Mouse (Mus musculus) kidney, postnatal 10 days (tissue): Measurements from ENCODE around the gene Rimbp2.
"Not testable (repeated sequence)": the region's sequence is repeated elsewhere in the genome, so short reads cannot be mapped to it uniquely, and the experiment has no call there.

Source experiments
- DNase-seq: peaks from one replicate; pipeline ENCODE4 v3.0.0; 2021; ENCODE audit warnings: mixed read lengths

Rimbp2 gene

GRCm38 (mm10) chr5:128739168-128739837 lies 214.0 kb downstream of the Rimbp2 start:
- no peak for DNase-seq

DNA sequence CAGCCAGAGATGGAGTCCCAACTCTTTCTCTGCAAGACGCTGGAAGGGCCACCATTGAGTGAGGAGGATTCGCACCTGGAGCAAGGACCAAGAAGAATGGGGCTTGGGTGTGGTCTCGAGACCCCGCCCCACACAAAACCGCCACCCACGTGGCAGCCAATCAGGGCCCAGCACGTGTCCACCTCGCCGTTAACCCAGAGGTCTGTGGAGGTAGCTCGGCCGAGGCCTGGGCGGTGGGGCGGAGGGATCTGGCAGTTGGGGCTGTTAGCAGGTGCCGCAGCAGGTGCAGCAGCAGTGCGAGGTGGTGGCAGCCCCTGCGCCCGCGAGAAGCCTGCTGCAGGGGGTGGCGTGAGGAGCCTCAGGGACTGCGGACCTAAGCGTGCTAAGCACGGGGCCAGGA lies 217.4 kb downstream of the Rimbp2 start:
- DNase-seq = no peak

DNA sequence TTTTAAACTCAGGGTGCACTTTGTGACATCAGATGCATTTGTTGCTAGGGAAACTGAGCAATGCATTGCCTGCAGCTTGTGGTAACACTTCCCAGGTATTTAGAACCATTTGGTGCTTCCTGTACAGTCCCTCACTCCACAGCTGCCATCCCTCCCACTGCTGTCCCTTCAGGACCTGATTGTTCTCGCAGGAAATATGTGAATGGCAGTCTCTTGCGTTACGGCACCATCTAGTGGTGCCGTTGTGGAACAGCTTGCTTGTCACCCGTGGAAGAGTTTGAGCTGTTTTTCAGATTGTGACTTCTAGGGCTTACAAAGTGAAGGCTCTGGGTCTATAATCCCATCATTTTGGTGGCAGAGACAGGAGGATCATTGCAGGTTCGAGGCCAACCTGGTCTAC lies 219.3 kb downstream of the Rimbp2 start:
- DNase-seq = peak; percentile 63

- peak; percentile 13 for DNase-seq
Observed at GRCm38 (mm10) chr5:128732416-128733014, 220.8 kb downstream of the Rimbp2 start.

- peak; percentile 51 for DNase-seq
Observed at GRCm38 (mm10) chr5:128730634-128731033, 222.7 kb downstream of the Rimbp2 start.

DNA sequence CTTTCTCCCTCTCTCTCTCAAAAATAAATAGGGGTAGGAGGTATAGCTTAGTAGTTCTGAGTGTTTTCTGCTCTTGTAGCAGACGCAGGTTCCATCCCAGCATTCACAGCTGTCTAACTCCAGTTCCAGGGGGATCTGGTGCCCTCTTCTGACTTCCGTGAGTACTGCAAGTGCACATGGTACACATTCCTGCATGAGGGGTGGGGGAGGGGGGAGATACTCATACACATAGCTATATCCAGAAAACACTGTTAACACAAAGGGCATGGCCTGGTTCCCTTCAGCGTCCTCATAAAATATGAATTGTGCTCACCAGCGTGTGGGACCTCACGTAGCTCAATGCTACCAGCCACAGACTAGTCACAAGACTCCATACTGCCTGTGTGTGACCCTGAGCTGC lies 223.9 kb downstream of the Rimbp2 start:
- DNase-seq = peak; percentile 37

DNA sequence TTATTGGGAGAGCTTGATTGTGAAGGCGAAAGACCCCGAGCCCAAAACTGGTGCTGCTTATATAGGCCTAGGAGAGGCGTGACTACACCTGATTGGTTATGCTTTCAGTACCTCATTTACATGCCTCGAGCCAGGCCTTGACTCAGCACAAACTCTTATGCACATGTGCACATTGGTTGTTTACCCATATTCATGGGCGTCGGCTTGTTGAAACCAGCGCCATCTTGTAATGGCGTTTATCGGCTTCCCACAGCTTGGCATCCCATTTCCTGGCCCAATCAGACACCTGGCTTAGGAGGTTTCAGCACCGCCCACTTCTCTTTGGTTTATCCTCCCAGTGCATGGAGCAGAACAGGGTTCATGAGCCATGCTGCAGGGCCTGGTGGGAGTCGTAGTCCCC lies 232.8 kb downstream of the Rimbp2 start:
- not testable (repeated sequence) for DNase-seq

DNA sequence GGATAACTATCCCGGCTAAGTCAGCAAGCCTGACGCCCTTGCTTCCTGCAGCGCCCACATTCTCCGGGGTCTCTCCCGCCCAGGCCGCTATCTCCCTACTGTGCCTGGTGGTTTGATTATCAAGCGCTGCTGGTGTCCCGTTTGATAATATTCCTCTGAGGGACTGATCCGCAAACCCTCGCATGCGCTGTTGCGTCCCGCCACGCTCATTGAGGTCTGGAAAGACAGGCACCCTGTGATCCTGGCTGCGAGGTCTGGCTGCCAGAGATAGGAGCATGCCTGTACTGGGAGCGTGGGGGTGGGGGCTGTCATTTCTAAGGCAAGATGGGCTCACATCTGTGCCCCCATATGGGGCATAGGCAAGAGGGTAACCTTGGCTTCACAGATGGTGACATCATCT lies 238.1 kb downstream of the Rimbp2 start:
- DNase-seq = no peak

- DNase-seq = peak; percentile 37
Observed at GRCm38 (mm10) chr5:128711847-128712246, 241.4 kb downstream of the Rimbp2 start.

- DNase-seq = no peak
Observed at GRCm38 (mm10) chr5:128710596-128710995, 242.7 kb downstream of the Rimbp2 start.

GRCm38 (mm10) chr5:128708929-128709328 lies 244.4 kb downstream of the Rimbp2 start:
- no peak for DNase-seq
